Mouse (Mus musculus): ENCODE data around the gene Abcc8. TPM values are rescaled to one million over a fixed set of nuclear protein-coding genes. Genes with fewer than 3 reads are reported as not detected.
A peak's percentile ranks its signal among the peaks of the same experiment; 100 is the strongest.

Abcc8 gene
- polyA plus RNA-seq, 1 experiment from 2014 or later = 0.33 TPM

- no peak overlapping the region for H3K4me3 ChIP-seq
Observed at GRCm38 (mm10) chr7:46103075-46103591, 76.7 kb downstream of the Abcc8 start.

DNA sequence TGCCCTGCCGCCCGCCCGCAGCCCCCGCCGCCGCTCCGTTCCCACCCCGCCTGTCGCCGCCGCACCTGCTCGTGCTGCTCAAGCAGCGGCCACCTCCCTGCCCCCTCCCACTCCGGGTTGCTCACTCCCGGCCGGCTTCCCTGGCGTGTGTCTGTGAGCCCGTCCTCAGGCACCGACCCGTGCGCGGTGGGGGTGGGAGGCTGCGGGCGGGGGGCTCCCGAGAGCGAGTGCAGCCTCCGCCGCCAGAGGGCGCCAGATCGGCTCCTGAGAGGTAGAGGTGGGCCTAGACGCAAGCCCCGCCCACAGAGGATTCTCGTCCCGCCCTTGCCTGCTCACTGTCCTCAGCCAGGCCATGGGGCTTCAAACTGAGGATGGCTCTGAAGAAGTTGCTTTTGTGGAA is 79.3 kb downstream of the Abcc8 start, which contains the start of gene Kcnj11:
TSS of gene Kcnj11 (minus strand) at position 202 of the 400 bp plus-strand sequence.
- Histone ChIP-seq H3K9ac (peak within 1 kb of the TSS; percentile 39; the same call in 1 of the 2 replicates), H3K9me3 (replicated peaks) (no peaks in the 10 kb centered on the region), H3K4me3 (peak within 1 kb of the TSS; percentile 53), H3K4me1 (peaks cover 12% of the 10 kb centered on the region), H3K27ac (no peak within 1 kb of the TSS), H3K4me2 (peak within 1 kb of the TSS; percentile 78), H3K27me3 (replicated peaks) (peaks cover 66% of the 10 kb centered on the region), H3K36me3 (no peaks in the 10 kb centered on the region)
- peak; percentile 62 for ATAC-seq
- under 1% methylated on average over 33 of the region's 34 CpGs for WGBS (ENCODE audit: insufficient replicate concordance)

More at GRCm38 (mm10) chr7:46103075-46103591, 76.7 kb downstream of the Abcc8 start:
- 69% methylated on average over 8 of the region's 8 CpGs for WGBS (ENCODE audit: insufficient replicate concordance)
- peaks cover 9% of the 10 kb centered on the region for H3K4me1 ChIP-seq
- no peaks in the 10 kb centered on the region for H3K36me3 ChIP-seq
- no peak overlapping the region for H3K27ac ChIP-seq
- no peaks in the 10 kb centered on the region for H3K9me3 ChIP-seq (replicated peaks)
- H3K9ac ChIP-seq = no peak overlapping the region
- no peak overlapping the region for H3K4me2 ChIP-seq
- ATAC-seq = no peak
- peaks cover 46% of the 10 kb centered on the region for H3K27me3 ChIP-seq (replicated peaks)

DNA sequence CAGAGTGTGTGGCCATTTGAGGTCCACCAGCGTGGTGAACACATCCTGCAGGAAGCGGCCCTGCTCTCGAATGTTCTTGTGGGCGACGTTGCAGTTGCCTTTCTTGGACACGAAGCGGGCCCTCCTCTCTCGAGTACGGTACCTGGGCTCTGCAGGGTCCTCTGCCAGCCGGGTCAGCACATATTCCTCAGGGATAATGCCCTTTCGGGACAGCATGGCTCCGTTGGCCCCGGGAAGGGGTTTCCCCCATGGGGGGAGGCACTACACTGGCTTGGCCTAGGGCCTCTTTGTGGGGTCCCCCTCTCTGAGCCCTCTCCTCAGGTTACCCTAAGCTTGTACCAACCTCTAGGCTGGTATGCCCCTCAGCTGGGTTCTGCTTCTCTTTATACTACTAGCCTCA is 80.2 kb downstream of the Abcc8 start:
- no peaks in the 10 kb centered on the region for H3K36me3 ChIP-seq
- peaks cover 71% of the 10 kb centered on the region for H3K27me3 ChIP-seq (replicated peaks)
- WGBS (ENCODE audit: insufficient replicate concordance) = 49% methylated on average over 13 of the region's 13 CpGs
- H3K4me3 ChIP-seq = no peak overlapping the region
- no peaks in the 10 kb centered on the region for H3K9me3 ChIP-seq (replicated peaks)
- 0 out of 2 replicates have a peak, but pooled peaks have one; percentile 20 for ATAC-seq
- H3K4me1 ChIP-seq = peaks cover 12% of the 10 kb centered on the region
- H3K4me2 ChIP-seq = no peak overlapping the region
- H3K9ac ChIP-seq = no peak overlapping the region
- H3K27ac ChIP-seq = no peak overlapping the region

- Histone ChIP-seq H3K9me3 (replicated peaks) (no peaks in the 10 kb centered on the region), H3K9ac (no peak overlapping the region), H3K27me3 (replicated peaks) (peaks cover 71% of the 10 kb centered on the region), H3K27ac (no peak overlapping the region), H3K4me2 (no peak overlapping the region), H3K4me3 (no peak overlapping the region), H3K36me3 (no peaks in the 10 kb centered on the region), H3K4me1 (peaks cover 12% of the 10 kb centered on the region)
- ATAC-seq = no peak
- 74% methylated on average over 19 of the region's 19 CpGs for WGBS (ENCODE audit: insufficient replicate concordance)
Observed at GRCm38 (mm10) chr7:46098919-46099286, 80.9 kb downstream of the Abcc8 start.

DNA sequence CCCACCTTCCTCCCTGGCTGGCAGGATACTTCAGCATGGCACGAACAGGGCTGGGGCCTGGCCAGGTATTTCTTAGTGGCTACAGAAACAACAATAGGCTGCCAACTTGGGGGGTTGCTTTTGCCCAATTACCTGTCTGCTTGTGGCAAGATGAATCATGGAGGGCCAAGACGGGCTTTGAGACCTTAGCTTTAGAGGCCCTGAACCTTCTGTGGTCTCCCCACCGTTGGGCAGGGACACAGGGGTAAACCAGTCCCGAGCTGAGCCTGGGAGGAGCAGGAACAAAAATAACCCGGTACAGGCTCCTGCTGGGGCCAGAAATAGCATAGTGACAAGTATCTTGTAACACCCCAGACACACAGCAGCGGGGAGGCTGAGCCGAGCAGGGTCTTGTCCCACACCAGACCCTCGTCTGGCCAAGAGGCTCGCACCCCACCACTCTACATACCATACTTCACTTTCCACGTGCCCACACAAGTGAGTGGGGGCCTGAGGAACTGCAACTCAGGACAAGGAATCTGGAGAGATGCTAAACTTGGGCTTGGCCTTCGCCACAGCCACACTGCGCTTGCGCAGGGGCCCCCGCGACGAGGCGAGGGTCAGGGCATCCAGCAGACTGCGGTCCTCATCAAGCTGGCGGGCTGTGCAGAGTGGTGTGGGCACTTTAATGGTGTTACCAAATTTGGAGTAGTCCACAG is 81.5 kb downstream of the Abcc8 start:
- no peaks in the 10 kb centered on the region for H3K9me3 ChIP-seq (replicated peaks)
- peaks cover 76% of the 10 kb centered on the region for H3K27me3 ChIP-seq (replicated peaks)
- H3K4me1 ChIP-seq = peaks cover 12% of the 10 kb centered on the region
- no peaks in the 10 kb centered on the region for H3K36me3 ChIP-seq
- ATAC-seq = no peak
- H3K4me3 ChIP-seq = no peak overlapping the region
- whole genome bisulfite sequencing (ENCODE audit: insufficient replicate concordance) = 61% methylated on average over 19 of the region's 19 CpGs
- H3K27ac ChIP-seq = no peak overlapping the region
- H3K4me2 ChIP-seq = no peak overlapping the region
- no peak overlapping the region for H3K9ac ChIP-seq

GRCm38 (mm10) chr7:46097319-46097783 is 82.5 kb downstream of the Abcc8 start:
- peaks cover 79% of the 10 kb centered on the region for H3K27me3 ChIP-seq (replicated peaks)

GRCm38 (mm10) chr7:46096136-46096535 is 83.7 kb downstream of the Abcc8 start:
- no peak overlapping the region for H3K4me3 ChIP-seq
- no peaks in the 10 kb centered on the region for H3K36me3 ChIP-seq
- no peaks in the 10 kb centered on the region for H3K9me3 ChIP-seq (replicated peaks)
- H3K27ac ChIP-seq = no peak overlapping the region
- peaks cover 79% of the 10 kb centered on the region for H3K27me3 ChIP-seq (replicated peaks)
- no peak for ATAC-seq
- H3K4me2 ChIP-seq = no peak overlapping the region
- H3K9ac ChIP-seq = no peak overlapping the region
- 5% methylated on average over 4 of the region's 4 CpGs for WGBS (ENCODE audit: insufficient replicate concordance)
- peaks cover 12% of the 10 kb centered on the region for H3K4me1 ChIP-seq

More at GRCm38 (mm10) chr7:46097319-46097783, 82.5 kb downstream of the Abcc8 start:
- 41% methylated on average over 4 of the region's 4 CpGs for WGBS (ENCODE audit: insufficient replicate concordance)
- no peaks in the 10 kb centered on the region for H3K36me3 ChIP-seq
- no peaks in the 10 kb centered on the region for H3K9me3 ChIP-seq (replicated peaks)
- no peak overlapping the region for H3K4me2 ChIP-seq
- no peak overlapping the region for H3K27ac ChIP-seq
- H3K4me3 ChIP-seq = no peak overlapping the region
- no peak for ATAC-seq
- no peak overlapping the region for H3K9ac ChIP-seq
- H3K4me1 ChIP-seq = peaks cover 12% of the 10 kb centered on the region

DNA sequence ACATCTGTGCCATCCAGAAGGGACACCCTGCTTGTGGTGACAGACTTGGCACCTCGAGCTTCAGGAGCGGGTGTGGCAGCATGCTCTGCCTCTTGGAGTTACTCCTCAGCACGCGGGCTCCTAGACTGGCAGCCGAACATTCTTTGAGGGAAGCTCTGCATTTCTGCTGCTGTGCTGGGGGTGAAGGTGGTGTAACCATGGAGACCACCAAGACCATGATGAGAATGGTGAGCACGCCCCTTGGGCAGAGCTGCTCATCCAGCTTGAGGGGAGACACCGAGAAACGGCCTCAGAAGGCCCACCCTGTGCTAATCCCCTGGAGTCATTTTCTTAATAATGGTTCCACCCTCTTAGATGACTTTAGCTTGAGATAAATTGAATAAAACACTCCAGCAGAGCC is 87.0 kb downstream of the Abcc8 start:
- Histone ChIP-seq H3K9ac (no peak overlapping the region), H3K4me1 (peaks cover 3% of the 10 kb centered on the region; the same call in 1 of the 2 replicates), H3K27ac (no peak overlapping the region), H3K9me3 (replicated peaks) (0 out of 2 replicates have a peak, but pooled peaks cover 7% of the 10 kb centered on the region), H3K4me2 (no peak overlapping the region), H3K27me3 (replicated peaks) (peaks cover 50% of the 10 kb centered on the region), H3K4me3 (no peak overlapping the region), H3K36me3 (no peaks in the 10 kb centered on the region)
- WGBS (ENCODE audit: insufficient replicate concordance) = 49% methylated on average over 8 of the region's 8 CpGs
- no peak for ATAC-seq

DNA sequence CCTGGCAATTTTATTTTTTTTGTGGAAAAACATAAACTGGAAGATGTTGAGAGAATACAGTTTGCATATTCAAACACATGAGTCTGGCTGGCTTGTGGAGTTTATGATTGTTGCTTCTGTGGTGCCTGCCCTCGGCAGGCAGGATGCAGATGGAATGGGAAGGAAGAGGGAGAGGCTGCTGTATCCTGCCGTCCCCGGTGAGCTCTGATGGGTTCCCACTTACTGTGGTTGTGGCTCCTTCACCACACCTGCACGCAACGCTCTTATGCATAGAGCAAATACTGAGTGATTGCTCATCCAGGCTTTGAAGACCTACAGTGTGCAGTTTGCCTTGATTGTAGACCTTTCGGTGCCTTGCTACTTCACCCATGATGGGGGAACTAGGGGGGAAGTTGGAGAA is 91.6 kb downstream of the Abcc8 start:
- no peak overlapping the region for H3K4me2 ChIP-seq
- H3K9me3 ChIP-seq (replicated peaks) = 0 out of 2 replicates have a peak, but pooled peaks cover 7% of the 10 kb centered on the region
- peaks cover 11% of the 10 kb centered on the region for H3K27me3 ChIP-seq (replicated peaks)
- 43% methylated on average over 6 of the region's 6 CpGs for WGBS (ENCODE audit: insufficient replicate concordance)
- H3K36me3 ChIP-seq = peaks cover 18% of the 10 kb centered on the region
- no peak overlapping the region for H3K4me3 ChIP-seq
- H3K9ac ChIP-seq = no peak overlapping the region
- peaks cover 19% of the 10 kb centered on the region; the same call in 1 of the 2 replicates for H3K4me1 ChIP-seq
- no peak for ATAC-seq
- no peak overlapping the region for H3K27ac ChIP-seq

DNA sequence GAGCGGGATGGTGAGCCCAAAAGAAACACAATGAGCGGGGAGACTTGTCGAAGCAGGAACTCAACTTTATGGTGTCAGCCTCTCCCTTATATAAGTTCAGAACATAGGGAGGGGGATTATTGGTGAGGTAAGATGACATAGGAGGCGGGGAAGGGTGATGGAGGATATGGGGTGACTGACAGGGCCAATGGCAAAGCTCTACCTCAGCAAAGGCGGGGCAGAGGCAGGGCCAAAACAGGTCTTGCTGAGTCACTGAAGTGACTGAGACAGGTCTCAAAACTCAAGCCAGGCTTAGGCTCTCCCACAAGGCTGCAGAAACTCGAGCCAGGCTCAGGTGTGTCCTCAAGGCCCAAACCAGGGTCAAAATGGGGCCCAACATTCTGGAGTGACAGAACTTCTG is 93.5 kb downstream of the Abcc8 start:
- Histone ChIP-seq H3K4me3 (no peak overlapping the region), H3K4me2 (no peak overlapping the region), H3K9ac (no peak overlapping the region), H3K36me3 (peaks cover 37% of the 10 kb centered on the region), H3K9me3 (replicated peaks) (0 out of 2 replicates have a peak, but pooled peaks cover 7% of the 10 kb centered on the region), H3K27me3 (replicated peaks) (peaks cover 3% of the 10 kb centered on the region; the same call in 1 of the 2 replicates), H3K4me1 (peaks cover 19% of the 10 kb centered on the region; the same call in 1 of the 2 replicates), H3K27ac (no peak overlapping the region)
- 66% methylated on average over 6 of the region's 6 CpGs for WGBS (ENCODE audit: insufficient replicate concordance)
- no peak for ATAC-seq

- peak; percentile 25; the same call in 1 of the 2 replicates for ATAC-seq
- no peak overlapping the region for H3K4me2 ChIP-seq
- no peak overlapping the region for H3K9ac ChIP-seq
- peaks cover 3% of the 10 kb centered on the region; the same call in 1 of the 2 replicates for H3K27me3 ChIP-seq (replicated peaks)
- no peak overlapping the region for H3K27ac ChIP-seq
- peaks cover 19% of the 10 kb centered on the region; the same call in 1 of the 2 replicates for H3K4me1 ChIP-seq
- H3K9me3 ChIP-seq (replicated peaks) = 0 out of 2 replicates have a peak, but pooled peaks cover 7% of the 10 kb centered on the region
- H3K4me3 ChIP-seq = no peak overlapping the region
- 67% methylated on average over 16 of the region's 16 CpGs for WGBS (ENCODE audit: insufficient replicate concordance)
- peaks cover 51% of the 10 kb centered on the region for H3K36me3 ChIP-seq
Observed at GRCm38 (mm10) chr7:46084839-46085513, 94.9 kb downstream of the Abcc8 start.

DNA sequence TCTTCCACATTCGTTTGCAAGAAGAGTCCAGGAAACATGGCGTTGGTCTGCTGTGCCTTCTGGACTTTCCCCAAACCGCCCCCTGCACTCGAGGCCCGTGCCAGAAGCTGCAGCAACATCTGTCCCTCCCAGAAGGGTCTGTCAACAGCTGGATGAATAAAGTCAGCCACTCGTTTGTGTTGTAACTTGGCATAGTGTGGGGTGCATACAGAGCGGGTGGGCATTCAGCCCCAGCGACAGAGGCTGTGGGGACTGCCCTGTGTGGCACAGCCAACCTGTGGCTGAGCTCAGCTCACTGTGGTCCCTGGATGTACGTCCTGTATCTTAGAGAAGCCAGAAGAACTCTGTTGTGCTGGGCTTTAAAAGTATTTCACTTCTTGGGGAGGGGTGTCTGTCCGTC is 95.8 kb downstream of the Abcc8 start:
- Histone ChIP-seq H3K9ac (no peak overlapping the region), H3K27me3 (replicated peaks) (peaks cover 3% of the 10 kb centered on the region; the same call in 1 of the 2 replicates), H3K36me3 (peaks cover 60% of the 10 kb centered on the region), H3K4me1 (peaks cover 19% of the 10 kb centered on the region; the same call in 1 of the 2 replicates), H3K4me3 (no peak overlapping the region), H3K27ac (no peak overlapping the region), H3K9me3 (replicated peaks) (0 out of 2 replicates have a peak, but pooled peaks cover 4% of the 10 kb centered on the region), H3K4me2 (no peak overlapping the region)
- 80% methylated on average over 10 of the region's 10 CpGs for WGBS (ENCODE audit: insufficient replicate concordance)
- ATAC-seq = no peak
